Mouse (Mus musculus) lung, embryonic 16.5 days (tissue): Measurements from ENCODE around the gene Fev. TPM values are rescaled to one million over a fixed set of nuclear protein-coding genes. Genes with fewer than 3 reads are reported as not detected.

ENCODE experiments used
- ATAC-seq: fragments of 200-750 bp; cut with Nextera tagmentation; 2 replicates; pipeline ENCODE4 v1.8.0; 2017; ENCODE audit warnings: low read depth, mild to moderate bottlenecking, moderate library complexity
- H3K27ac ChIP-seq: fragments of 300-500 bp; sonication (generic); 2 replicates; pipeline ENCODE4 v1.5.1; 2014; ENCODE audit warnings: mild to moderate bottlenecking, control low read depth, low read length
- H3K27me3 ChIP-seq: fragments of 300-500 bp; sonication (generic); 2 replicates; pipeline ENCODE4 v1.6.1; 2014; ENCODE audit warnings: low read depth, low read length, mixed read lengths; ENCODE audit not compliant: control insufficient read depth, insufficient read depth
- H3K36me3 ChIP-seq: fragments of 300-500 bp; sonication (generic); 2 replicates; pipeline ENCODE4 v1.6.1; 2014; ENCODE audit warnings: low read length; ENCODE audit not compliant: control insufficient read depth, insufficient read depth
- H3K4me1 ChIP-seq: fragments of 300-500 bp; sonication (generic); replicated peaks from 2 replicates; pipeline ENCODE4 v1.6.1; 2014; ENCODE audit warnings: low read length, mixed read lengths; ENCODE audit not compliant: control insufficient read depth, insufficient read depth
- H3K4me2 ChIP-seq: fragments of 300-500 bp; sonication (generic); 2 replicates; pipeline ENCODE4 v1.6.1; 2014; ENCODE audit warnings: low read depth, low read length, control low read depth
- H3K4me3 ChIP-seq: fragments of 300-500 bp; sonication (generic); 2 replicates; pipeline ENCODE4 v1.5.1; 2014; ENCODE audit warnings: mild to moderate bottlenecking, low read length, control low read depth
- H3K9ac ChIP-seq: fragments of 300-500 bp; sonication (generic); 2 replicates; pipeline ENCODE4 v1.6.1; 2014; ENCODE audit warnings: low read length, control low read depth
- H3K9me3 ChIP-seq: fragments of 300-500 bp; sonication (generic); 2 replicates; pipeline ENCODE4 v1.6.1; 2016; ENCODE audit warnings: low read length; ENCODE audit not compliant: control insufficient read depth
- WGBS: fragments of 180-500 bp; shearing (Covaris S2); extraction: QIAGEN DNeasy Blood & Tissue Kit; methylation state at CpG from one replicate; pipeline ENCODE4 v1.1.7; 2014; 5-methylcytosine and 5-hydroxymethylcytosine counted together
- polyA plus RNA-seq: library from polyadenylated mRNA; unstranded; fragments of >200 nt; fragmentation: Nextera tagmentation; extraction: Ambion mirVana; gene quantifications from 2 replicates; pipeline ENCODE4 v1.2.1, GENCODE M21; 2015

The Fev gene
- polyA plus RNA-seq, 1 experiment from 2014 or later: not detected

- ATAC-seq: no peak
- no peak overlapping the region for H3K9ac ChIP-seq
- no peaks in the 10 kb centered on the region for H3K36me3 ChIP-seq
- peaks cover 6% of the 10 kb centered on the region for H3K4me1 ChIP-seq
- peaks cover 70% of the 10 kb centered on the region for H3K27me3 ChIP-seq
- peak overlapping the region; percentile 38; the same call in 1 of the 2 replicates for H3K4me3 ChIP-seq
- peak overlapping the region; percentile 49; the same call in 1 of the 2 replicates for H3K4me2 ChIP-seq
- no peak overlapping the region for H3K27ac ChIP-seq
- 11% methylated on average over 4 of the region's 4 CpGs for WGBS
- no peaks in the 10 kb centered on the region for H3K9me3 ChIP-seq
These were observed 27.5 kb downstream of the Fev start for GRCm38 (mm10) chr1:74857677-74858076.

- no peak overlapping the region for H3K4me3 ChIP-seq
- ATAC-seq: no peak
- 2% methylated on average over 20 of the region's 20 CpGs for WGBS
These were observed 28.0 kb downstream of the Fev start for GRCm38 (mm10) chr1:74857201-74857600.

GRCm38 (mm10) chr1:74856791-74857190, 28.4 kb downstream of the Fev start:
- no peak for ATAC-seq
- no peak overlapping the region for H3K4me3 ChIP-seq
- no peaks in the 10 kb centered on the region for H3K36me3 ChIP-seq
- under 1% methylated on average over 7 of the region's 7 CpGs for WGBS
- no peak overlapping the region for H3K27ac ChIP-seq
- H3K9ac ChIP-seq: no peak overlapping the region
- H3K4me1 ChIP-seq: peaks cover 6% of the 10 kb centered on the region
- no peaks in the 10 kb centered on the region for H3K9me3 ChIP-seq
- no peak overlapping the region for H3K4me2 ChIP-seq
- H3K27me3 ChIP-seq: peaks cover 78% of the 10 kb centered on the region

More at GRCm38 (mm10) chr1:74857201-74857600, 28.0 kb downstream of the Fev start:
- Histone ChIP-seq H3K27ac (no peak overlapping the region), H3K4me2 (no peak overlapping the region), H3K4me1 (peaks cover 6% of the 10 kb centered on the region), H3K27me3 (peaks cover 74% of the 10 kb centered on the region), H3K9me3 (no peaks in the 10 kb centered on the region), H3K9ac (no peak overlapping the region), H3K36me3 (no peaks in the 10 kb centered on the region)

- no peak for ATAC-seq
- Histone ChIP-seq H3K27me3 (peaks cover 81% of the 10 kb centered on the region), H3K27ac (no peak overlapping the region), H3K9me3 (no peaks in the 10 kb centered on the region), H3K4me3 (no peak overlapping the region), H3K36me3 (no peaks in the 10 kb centered on the region), H3K9ac (no peak overlapping the region), H3K4me2 (no peak overlapping the region), H3K4me1 (peaks cover 6% of the 10 kb centered on the region)
- 5% methylated on average over 11 of the region's 11 CpGs for WGBS
These were observed 28.8 kb downstream of the Fev start for GRCm38 (mm10) chr1:74856439-74856720.

- Histone ChIP-seq H3K27me3 (peaks cover 82% of the 10 kb centered on the region), H3K4me3 (peak overlapping the region; percentile 60), H3K36me3 (no peaks in the 10 kb centered on the region), H3K27ac (no peak overlapping the region), H3K4me2 (peak overlapping the region; percentile 96), H3K9me3 (no peaks in the 10 kb centered on the region), H3K4me1 (peaks cover 6% of the 10 kb centered on the region), H3K9ac (no peak overlapping the region)
- ATAC-seq: no peak
- under 1% methylated on average over 73 of the region's 74 CpGs for WGBS
These were observed 29.4 kb downstream of the Fev start for GRCm38 (mm10) chr1:74855651-74856438.

GRCm38 (mm10) chr1:74855156-74855555, 30.1 kb downstream of the Fev start:
- ATAC-seq: peak; percentile 17
- H3K4me2 ChIP-seq: peak overlapping the region; percentile 96
- peaks cover 87% of the 10 kb centered on the region for H3K27me3 ChIP-seq
- no peak overlapping the region for H3K27ac ChIP-seq
- no peaks in the 10 kb centered on the region for H3K9me3 ChIP-seq
- no peaks in the 10 kb centered on the region for H3K36me3 ChIP-seq
- peaks cover 6% of the 10 kb centered on the region for H3K4me1 ChIP-seq
- peak overlapping the region; percentile 60 for H3K4me3 ChIP-seq
- H3K9ac ChIP-seq: peak overlapping the region; percentile 48
- WGBS: under 1% methylated on average over 48 of the region's 48 CpGs

GRCm38 (mm10) chr1:74854306-74855056, 30.7 kb downstream of the Fev start, which contains the start of gene Cdk5r2:
Gene Cdk5r2 (plus strand): TSS chr1:74854934.
- peak within 1 kb of the TSS; percentile 60 for H3K4me3 ChIP-seq
- ATAC-seq: peak; percentile 91
- peak within 1 kb of the TSS; percentile 96 for H3K4me2 ChIP-seq
- WGBS: 4% methylated on average over 26 of the region's 39 CpGs
- no peaks in the 10 kb centered on the region for H3K36me3 ChIP-seq
- peaks cover 84% of the 10 kb centered on the region for H3K27me3 ChIP-seq
- H3K9me3 ChIP-seq: no peaks in the 10 kb centered on the region
- no peak within 1 kb of the TSS for H3K27ac ChIP-seq
- H3K4me1 ChIP-seq: peaks cover 6% of the 10 kb centered on the region
- H3K9ac ChIP-seq: peak within 1 kb of the TSS; percentile 48

GRCm38 (mm10) chr1:74851001-74851775, 34.0 kb downstream of the Fev start:
- no peaks in the 10 kb centered on the region for H3K36me3 ChIP-seq
- WGBS: 12% methylated on average over 6 of the region's 6 CpGs
- H3K4me2 ChIP-seq: no peak overlapping the region
- no peaks in the 10 kb centered on the region for H3K9me3 ChIP-seq
- H3K4me1 ChIP-seq: peaks cover 6% of the 10 kb centered on the region
- no peak for ATAC-seq
- no peak overlapping the region for H3K4me3 ChIP-seq
- no peak overlapping the region for H3K9ac ChIP-seq
- no peak overlapping the region for H3K27ac ChIP-seq
- peaks cover 66% of the 10 kb centered on the region for H3K27me3 ChIP-seq

- no peaks in the 10 kb centered on the region for H3K9me3 ChIP-seq
- peaks cover under 1% of the 10 kb centered on the region for H3K4me1 ChIP-seq
- H3K27ac ChIP-seq: no peak overlapping the region
- H3K27me3 ChIP-seq: peaks cover 58% of the 10 kb centered on the region
- H3K4me2 ChIP-seq: no peak overlapping the region
- no peaks in the 10 kb centered on the region for H3K36me3 ChIP-seq
- ATAC-seq: no peak
- no peak overlapping the region for H3K9ac ChIP-seq
- WGBS: 8% methylated on average over 6 of the region's 6 CpGs
- H3K4me3 ChIP-seq: no peak overlapping the region
These were observed 35.0 kb downstream of the Fev start for GRCm38 (mm10) chr1:74850251-74850650.
